Mouse (Mus musculus) hindbrain, embryonic 14.5 days (tissue): ENCODE measurements around the gene Ttc16. TPM values are rescaled to one million over a fixed set of nuclear protein-coding genes. Genes with fewer than 3 reads are reported as not detected.

Source experiments
- ATAC-seq: fragments of 200-750 bp; cut with Nextera tagmentation; 2 replicates; pipeline ENCODE4 v1.8.0; 2017; ENCODE audit warnings: moderate number of reproducible peaks, mild to moderate bottlenecking, moderate TSS enrichment, moderate library complexity; ENCODE audit not compliant: low FRiP score
- DNase-seq: peaks from one replicate; pipeline ENCODE4 v3.0.0-alpha.2; 2015; ENCODE audit warnings: low spot score
- H3K27ac ChIP-seq: fragments of 300-500 bp; sonication (generic); 2 replicates; pipeline ENCODE4 v1.5.1; 2014; ENCODE audit warnings: mild to moderate bottlenecking, moderate library complexity
- H3K27me3 ChIP-seq: fragments of 300-500 bp; sonication (generic); 2 replicates; pipeline ENCODE4 v1.6.1; 2014; ENCODE audit warnings: mild to moderate bottlenecking, low read length, mixed read lengths; ENCODE audit not compliant: control insufficient read depth, insufficient read depth
- H3K36me3 ChIP-seq: fragments of 300-500 bp; sonication (generic); replicated peaks from 2 replicates; pipeline ENCODE4 v1.6.1; 2014; ENCODE audit not compliant: control insufficient read depth, insufficient read depth
- H3K4me1 ChIP-seq: fragments of 300-500 bp; sonication (generic); replicated peaks from 2 replicates; pipeline ENCODE4 v1.6.1; 2014; ENCODE audit warnings: antibody characterized with exemption, low read length, mixed read lengths; ENCODE audit not compliant: control insufficient read depth, insufficient read depth
- H3K4me2 ChIP-seq: fragments of 300-500 bp; sonication (generic); replicated peaks from 2 replicates; pipeline ENCODE4 v1.6.1; 2014; ENCODE audit warnings: mild to moderate bottlenecking, moderate library complexity
- H3K4me3 ChIP-seq: fragments of 300-500 bp; sonication (generic); replicated peaks from 2 replicates; pipeline ENCODE4 v1.5.1; 2014; ENCODE audit warnings: mild to moderate bottlenecking, low read length
- H3K9ac ChIP-seq: fragments of 300-500 bp; sonication (generic); 2 replicates; pipeline ENCODE4 v1.6.1; 2014
- H3K9me3 ChIP-seq: fragments of 300-500 bp; sonication (generic); 2 replicates; pipeline ENCODE4 v1.6.1; 2016; ENCODE audit warnings: low read length; ENCODE audit not compliant: control insufficient read depth
- WGBS: fragments of 180-500 bp; shearing (Covaris S2); extraction: QIAGEN DNeasy Blood & Tissue Kit; methylation state at CpG from one replicate; pipeline ENCODE4 v1.1.7; 2014; 5-methylcytosine and 5-hydroxymethylcytosine counted together
- microRNA counts: library from miRNA; unstranded; fragments of <30 nt; microRNA quantifications from one replicate; lab custom pipeline; 2016
- microRNA-seq: library from miRNA; unstranded; fragments of <30 nt; microRNA quantifications from one replicate; pipeline ENCODE4, GENCODE M21; 2016
- polyA plus RNA-seq: library from polyadenylated mRNA; unstranded; fragments of >200 nt; fragmentation: Nextera tagmentation; extraction: Ambion mirVana; gene quantifications from 2 replicates; pipeline ENCODE4 v1.2.1, GENCODE M21; 2014

The Ttc16 gene
- polyA plus RNA-seq, 1 experiment from 2014 or later = 0.74 TPM

GRCm38 (mm10) chr2:32708643-32709042 is 66.8 kb downstream of the Ttc16 start:
- Histone ChIP-seq H3K4me1 (peaks cover 8% of the 10 kb centered on the region), H3K36me3 (peaks cover 77% of the 10 kb centered on the region), H3K27me3 (no peaks in the 10 kb centered on the region), H3K4me3 (no peak overlapping the region), H3K9ac (no peak overlapping the region), H3K27ac (no peak overlapping the region), H3K4me2 (no peak overlapping the region), H3K9me3 (no peaks in the 10 kb centered on the region)
- DNase-seq (peak; percentile 72), ATAC-seq (no peak)
- 49% methylated on average over 3 of the region's 3 CpGs for whole genome bisulfite sequencing

MicroRNA genes within 50 kb of the gene (microRNA counts, 519-probe panel; counts per million panel counts)
- not detected for microRNA mmu-miR-2861 (lab: Ali Mortazavi, UCI)

Small RNA genes within 50 kb of the gene (microRNA-seq; reads per million reads assigned to microRNA genes)
- gene Mir2861 (not detected), gene Mir3960 (not detected)

Other genes with a start within 250 kb of the Ttc16 start
- gene Fam102a, start 240.3 kb downstream of the Ttc16 start, polyA plus RNA-seq = 7.8 and 8.3 TPM in 2 replicates
- 132 and 141 TPM in 2 replicates for gene Dpm2, start 204.8 kb downstream of the Ttc16 start, polyA plus RNA-seq
- gene Pip5kl1, start 200.8 kb downstream of the Ttc16 start, polyA plus RNA-seq = 11.6 and 12.6 TPM in 2 replicates
- gene 9430097D07Rik, start 199.9 kb downstream of the Ttc16 start, polyA plus RNA-seq = 0.48 and 0.81 TPM in 2 replicates
- 32.3 and 36.8 TPM in 2 replicates for gene St6galnac4, start 188.5 kb downstream of the Ttc16 start, polyA plus RNA-seq
- gene St6galnac6, start 175.9 kb downstream of the Ttc16 start, polyA plus RNA-seq = 8.5 and 9.3 TPM in 2 replicates
- gene Ak1, start 153.9 kb downstream of the Ttc16 start, polyA plus RNA-seq = 78.1 and 82.0 TPM in 2 replicates
- 28.1 and 30.5 TPM in 2 replicates for gene Eng, start 129.0 kb downstream of the Ttc16 start, polyA plus RNA-seq
- 14.8 and 16.3 TPM in 2 replicates for gene Fpgs, start 71.5 kb downstream of the Ttc16 start, polyA plus RNA-seq
- gene Cdk9, start 62.6 kb downstream of the Ttc16 start, polyA plus RNA-seq = 59.7 and 61.6 TPM in 2 replicates
- gene Sh2d3c, start 54.6 kb downstream of the Ttc16 start, polyA plus RNA-seq = 43.5 and 47.9 TPM in 2 replicates
- gene 6330409D20Rik, start 34.6 kb downstream of the Ttc16 start, polyA plus RNA-seq = 3.8 and 4.5 TPM in 2 replicates
- 49.8 and 53.1 TPM in 2 replicates for gene Tor2a, start 18.4 kb downstream of the Ttc16 start, polyA plus RNA-seq
- gene Ptrh1, start 153 bp upstream of the Ttc16 start, polyA plus RNA-seq = 4.3 and 5.1 TPM in 2 replicates
- gene Cfap157, start 8.8 kb upstream of the Ttc16 start, polyA plus RNA-seq = 0.42 and 1.2 TPM in 2 replicates
- 275 and 317 TPM in 2 replicates for gene Stxbp1, start 71.6 kb upstream of the Ttc16 start, polyA plus RNA-seq
- gene Fam129b, start 100.5 kb upstream of the Ttc16 start, polyA plus RNA-seq = 16.8 and 19.4 TPM in 2 replicates
- gene Rpl12, start 185.9 kb upstream of the Ttc16 start, polyA plus RNA-seq = 106 and 113 TPM in 2 replicates
- 20.2 and 22.4 TPM in 2 replicates for gene Lrsam1, start 186.0 kb upstream of the Ttc16 start, polyA plus RNA-seq
- 16.3 and 17.4 TPM in 2 replicates for gene Slc2a8, start 206.4 kb upstream of the Ttc16 start, polyA plus RNA-seq